Mouse (Mus musculus): ENCODE measurements at regions not wholly inside any gene's neighbourhood (a gene's known extent, or its start where the extent isn't known, plus 50 kb on each side); places are given as distances from the start of the nearest gene placed in this dataset.
"Not testable (repeated sequence)": the region's sequence is repeated elsewhere in the genome, so short reads cannot be mapped to it uniquely, and the experiment has no call there.

DNA sequence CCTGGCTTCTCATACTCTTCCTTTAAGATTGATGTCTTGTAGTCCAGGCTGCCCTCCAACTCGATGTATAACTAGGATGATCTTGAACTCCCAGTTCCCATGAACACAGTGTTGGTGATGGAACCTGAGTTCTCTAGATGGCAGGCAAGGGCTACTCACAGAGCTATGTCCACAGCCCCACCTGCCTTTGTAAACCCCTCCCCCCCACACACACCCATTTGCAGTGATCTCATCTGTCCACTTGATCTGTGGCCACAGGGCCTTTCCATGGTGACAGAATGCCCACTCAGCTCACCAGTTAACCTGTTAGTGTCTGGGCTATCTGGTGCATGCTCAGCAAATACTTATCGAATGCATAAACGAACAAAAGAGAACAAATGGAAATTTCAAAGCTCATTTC is 176.4 kb downstream of the Nucb2 start:
- no peak for DNase-seq (ENCODE audit: low spot score)

DNA sequence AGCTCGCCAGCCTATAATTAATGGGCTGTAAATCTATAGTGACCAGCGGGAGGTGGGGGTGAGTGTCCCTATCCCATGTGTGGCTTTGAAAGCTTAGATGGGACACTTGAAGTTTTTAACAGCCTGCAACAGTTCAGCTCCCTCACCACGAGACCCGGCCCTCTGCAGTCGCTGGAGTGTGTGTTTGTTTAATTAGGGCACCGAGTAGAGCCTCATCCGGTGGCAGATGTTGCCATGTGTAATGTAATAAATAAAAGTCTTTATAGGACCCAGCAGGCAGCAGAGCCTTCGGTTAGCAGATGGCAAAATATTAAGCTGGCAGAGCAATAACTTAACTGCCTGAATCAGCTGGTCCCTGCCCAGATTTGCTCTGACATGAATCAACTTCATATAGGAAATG is 177.1 kb downstream of the Nucb2 start:
- DNase-seq (ENCODE audit: low spot score), result no peak

DNA sequence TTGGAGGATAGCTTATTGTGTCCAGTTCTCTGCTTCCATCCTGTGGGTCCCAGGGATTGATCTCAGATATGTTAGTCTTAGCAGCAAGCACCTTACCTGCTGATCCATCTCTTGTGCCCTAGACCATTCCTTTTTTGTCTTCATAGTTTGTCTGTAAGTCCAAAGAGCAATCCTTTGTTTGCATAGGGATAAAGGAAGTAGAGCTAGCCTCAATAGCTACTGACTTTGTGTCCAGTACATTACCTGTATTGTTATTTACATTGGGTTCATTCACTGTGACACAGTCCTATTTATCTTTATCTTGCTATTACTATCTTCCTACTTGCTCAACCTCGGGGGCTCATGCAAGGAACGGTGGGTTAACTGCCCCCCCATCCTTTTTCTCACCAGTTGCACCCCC is 196.2 kb downstream of the Nucb2 start:
- DNase-seq (ENCODE audit: low spot score), result no peak

- DNase-seq (ENCODE audit: low spot score), result peak; percentile 78
Measured at GRCm38 (mm10) chr7:116701466-116702342, 197.5 kb downstream of the Nucb2 start.

GRCm38 (mm10) chr7:116702596-116702995 is 198.4 kb downstream of the Nucb2 start:
- no peak for DNase-seq (ENCODE audit: low spot score)

GRCm38 (mm10) chr7:116711541-116711940 is 207.4 kb downstream of the Nucb2 start:
- DNase-seq (ENCODE audit: low spot score), result no peak

GRCm38 (mm10) chr7:116713200-116713599 is 209.0 kb downstream of the Nucb2 start:
- no peak for DNase-seq (ENCODE audit: low spot score)

DNA sequence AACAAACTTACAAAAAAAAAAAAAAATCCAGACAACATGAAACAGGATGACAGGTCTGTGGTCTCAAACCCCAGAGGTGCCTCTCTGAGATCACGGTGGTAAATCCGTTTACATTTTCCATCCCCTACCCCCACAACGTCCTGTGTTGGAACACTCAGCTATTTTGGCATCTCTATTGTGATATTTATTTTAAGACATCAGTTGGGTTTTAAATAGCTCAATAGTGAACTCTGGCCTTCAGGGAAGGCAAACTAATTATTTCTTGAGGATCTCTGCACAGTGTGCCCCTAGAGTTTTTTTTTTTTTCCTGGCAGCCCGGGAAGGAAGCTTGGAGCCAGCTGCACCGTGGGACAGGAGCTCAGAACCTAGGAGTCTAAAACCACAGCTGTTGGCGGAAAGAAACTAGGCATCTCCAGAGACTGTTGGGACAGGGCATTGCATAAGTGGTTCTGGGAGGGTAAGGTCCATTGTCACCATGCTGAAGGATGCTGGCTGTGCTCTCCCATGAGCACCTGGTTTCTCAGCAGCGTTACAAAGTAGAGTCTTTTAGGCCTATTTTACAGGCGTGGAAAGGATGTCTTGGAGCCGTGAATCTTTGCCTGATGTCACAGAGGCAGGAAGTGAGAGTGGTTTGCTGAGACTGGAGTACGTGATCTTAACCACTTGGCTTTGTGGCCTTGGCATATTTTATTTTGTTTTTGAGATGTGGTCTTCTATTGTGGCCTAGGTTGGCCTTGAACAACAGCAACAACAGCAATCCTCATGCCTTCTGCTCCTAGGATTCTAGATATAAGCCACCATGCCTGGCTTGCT is 211.3 kb downstream of the Nucb2 start:
- DNase-seq (ENCODE audit: low spot score), result peak; percentile 77

DNA sequence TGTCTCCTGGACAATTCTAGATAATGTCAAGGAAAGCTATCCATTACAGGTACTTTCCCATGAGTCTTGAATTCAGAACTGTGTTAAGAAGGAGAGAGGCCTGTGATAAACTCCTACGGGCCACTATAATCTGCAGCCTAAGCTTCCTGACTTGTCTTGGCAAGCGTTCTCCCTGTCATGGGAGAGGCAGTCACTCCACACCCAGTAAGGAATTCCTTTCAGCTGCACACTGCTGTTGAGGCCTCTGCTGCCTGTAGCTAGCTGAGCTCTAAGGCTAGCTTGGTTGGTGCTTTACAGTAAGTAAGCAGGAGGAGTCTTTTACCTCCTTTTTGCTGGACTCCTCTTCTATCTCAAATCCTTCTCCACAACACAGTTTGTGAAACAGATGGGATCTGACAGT is 224.2 kb downstream of the Nucb2 start:
- DNase-seq (ENCODE audit: low spot score), result peak; percentile 42

DNA sequence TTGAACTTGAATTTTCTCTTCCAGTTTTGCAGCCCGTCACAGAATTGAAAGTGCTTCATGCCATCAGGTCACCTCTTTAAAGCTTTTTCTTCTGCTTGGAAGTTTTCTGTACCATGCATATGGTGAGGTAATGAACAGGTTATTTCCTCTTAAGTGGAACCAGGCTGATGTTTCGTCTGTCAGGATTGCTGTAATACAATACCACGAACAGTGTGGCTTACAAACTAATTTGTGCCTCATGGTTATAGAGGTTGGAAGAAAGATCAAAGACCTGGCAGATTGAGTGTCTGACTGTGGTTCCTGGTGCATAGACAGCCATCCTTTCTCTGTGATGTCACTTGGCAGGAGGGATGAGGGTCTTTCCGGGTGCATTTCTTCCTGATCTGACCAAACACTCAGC is 225.6 kb downstream of the Nucb2 start:
- DNase-seq (ENCODE audit: low spot score), result no peak

GRCm38 (mm10) chr7:116735676-116736075 is 231.5 kb downstream of the Nucb2 start:
- no peak for DNase-seq (ENCODE audit: low spot score)

- no peak for DNase-seq (ENCODE audit: low spot score)
Measured at GRCm38 (mm10) chr7:116736333-116736732, 232.2 kb downstream of the Nucb2 start.

- DNase-seq (ENCODE audit: low spot score), result no peak
Measured at GRCm38 (mm10) chr7:116738009-116738408, 233.8 kb downstream of the Nucb2 start.

DNA sequence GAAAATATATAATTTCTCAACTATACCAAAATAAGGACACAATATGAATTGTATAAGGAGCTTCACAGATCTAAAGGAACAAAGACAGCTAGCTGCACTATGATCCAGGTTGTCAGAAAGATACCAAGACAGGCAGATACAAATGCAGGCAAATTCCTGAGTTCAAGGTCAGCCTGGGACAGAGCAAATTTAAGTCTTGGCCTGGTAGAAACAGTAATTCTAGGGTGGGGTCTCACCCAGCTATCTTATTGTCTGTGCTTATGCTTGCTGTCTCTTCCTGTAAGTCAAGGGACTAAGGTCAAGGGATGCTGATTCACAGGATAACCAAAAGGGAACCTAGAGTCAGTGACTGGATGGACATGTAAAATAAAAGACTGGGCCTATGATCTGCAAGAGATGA is 250.4 kb downstream of the Nucb2 start:
- DNase-seq (ENCODE audit: low spot score), result no peak

GRCm38 (mm10) chr7:116792181-116792580 is 288.0 kb downstream of the Nucb2 start:
- not testable (repeated sequence) for DNase-seq (ENCODE audit: low spot score)

- no peak for DNase-seq (ENCODE audit: low spot score)
Measured at GRCm38 (mm10) chr7:116808475-116808874, 304.3 kb downstream of the Nucb2 start.

- DNase-seq (ENCODE audit: low spot score), result no peak
Measured at GRCm38 (mm10) chr7:116816494-116816893, 312.3 kb downstream of the Nucb2 start.

DNA sequence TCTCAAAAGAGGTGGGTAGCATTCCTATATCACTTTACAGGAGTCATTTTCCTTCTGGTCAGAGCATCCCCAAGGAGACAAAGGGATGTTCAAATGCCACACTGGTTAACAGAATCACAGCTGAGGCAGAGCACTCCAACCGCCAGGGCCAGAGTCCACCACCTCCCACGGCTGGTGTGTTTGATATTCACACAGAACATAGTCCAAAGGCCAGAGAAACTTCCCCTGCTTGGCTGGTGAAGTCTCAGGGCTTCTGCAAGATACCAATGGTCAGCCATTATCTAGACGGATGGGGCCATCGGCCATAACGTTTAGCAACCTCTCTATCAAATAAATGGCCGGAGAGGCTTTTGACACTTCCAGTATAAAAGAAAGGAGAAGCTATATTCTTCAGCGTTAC is 313.8 kb downstream of the Nucb2 start:
- DNase-seq (ENCODE audit: low spot score), result no peak

DNA sequence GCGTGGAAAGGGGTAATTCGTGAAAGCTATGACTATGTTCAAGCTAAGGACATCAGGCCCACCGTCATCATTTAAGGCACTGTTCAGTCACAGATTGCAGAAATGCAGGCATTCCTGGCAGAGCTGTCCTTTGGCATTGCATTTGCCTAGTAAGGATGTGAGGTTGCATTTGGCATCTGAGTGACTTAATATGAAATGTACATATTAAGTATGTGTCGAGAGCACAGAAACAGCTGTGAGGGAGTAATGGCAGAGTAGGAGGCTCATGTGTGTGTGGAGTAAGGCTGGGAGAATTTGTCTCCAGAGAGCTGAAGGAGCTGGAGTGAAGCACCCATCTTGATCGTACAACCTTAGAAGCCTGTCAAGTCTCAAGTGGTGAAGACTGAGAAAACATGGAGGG is 316.4 kb downstream of the Nucb2 start:
- DNase-seq (ENCODE audit: low spot score), result no peak

DNA sequence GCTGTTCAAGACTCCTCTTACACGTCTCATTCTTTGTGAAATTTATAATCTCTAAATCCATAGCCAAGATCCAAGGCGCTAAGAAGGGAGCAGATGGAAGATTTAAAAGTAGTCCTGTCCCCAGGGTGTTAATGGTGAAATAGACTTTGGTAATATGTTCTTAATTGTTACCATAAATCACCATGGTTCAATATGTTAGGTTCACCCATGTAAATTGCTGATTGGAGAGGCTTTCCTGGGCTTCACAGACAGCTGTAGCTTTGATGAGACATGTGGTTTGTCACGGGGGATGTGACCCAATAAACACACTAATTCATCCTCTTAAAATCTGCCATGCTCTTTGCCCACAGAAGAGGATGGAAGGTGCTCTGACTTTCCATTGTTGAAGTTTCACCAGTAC is 338.7 kb downstream of the Nucb2 start:
- DNase-seq (ENCODE audit: low spot score), result no peak

DNA sequence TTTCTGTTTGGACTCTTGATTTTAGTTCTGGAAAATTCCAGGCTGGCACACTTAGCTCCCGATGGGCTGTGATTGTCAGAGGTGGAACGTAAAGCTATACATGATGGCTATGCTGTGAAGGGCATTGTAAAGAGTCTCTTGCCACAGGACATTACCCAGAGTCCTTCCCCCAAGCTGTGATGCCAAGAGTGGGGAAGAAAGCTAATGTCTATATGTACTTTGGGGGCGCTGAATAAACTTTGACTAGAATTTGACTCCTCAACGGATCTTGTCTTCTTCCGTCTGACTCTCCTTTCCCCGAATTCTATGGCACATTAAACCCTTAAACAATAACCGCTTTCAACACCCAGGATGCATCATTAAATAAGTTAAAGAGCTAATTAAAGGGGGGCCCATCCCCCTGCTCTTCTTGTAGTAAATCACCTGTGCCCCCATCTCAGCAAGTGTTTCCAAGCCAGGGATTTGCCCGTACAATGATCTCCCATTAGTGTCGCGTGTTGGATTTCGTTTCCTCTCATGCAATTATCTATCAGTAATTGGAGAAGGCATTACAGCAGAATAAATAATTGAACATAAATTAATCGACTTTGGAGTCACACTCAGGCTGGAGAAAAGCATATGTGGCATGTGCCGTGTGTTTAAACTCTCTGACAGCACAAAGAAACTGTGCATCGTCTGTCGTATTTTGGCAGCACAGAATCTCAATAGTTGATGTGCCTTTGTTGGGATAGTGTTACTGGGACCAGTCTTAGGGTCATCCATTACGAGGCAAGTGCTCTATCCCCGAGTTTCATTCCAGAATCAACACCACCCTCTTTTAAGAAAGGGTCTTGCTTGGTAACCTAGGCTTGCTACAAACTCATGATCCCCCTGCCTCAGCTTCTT is 343.9 kb downstream of the Nucb2 start:
- DNase-seq (ENCODE audit: low spot score), result no peak

- DNase-seq (ENCODE audit: low spot score), result no peak
Measured at GRCm38 (mm10) chr7:116853351-116853750, 349.2 kb downstream of the Nucb2 start.

Measured in heart, adult 8-10 months (tissue).